Mouse (Mus musculus) retina, postnatal 1 day (tissue): ENCODE data around the gene Specc1.

Experiments used
- DNase-seq: peaks from one replicate; pipeline ENCODE4 v3.0.0-alpha.2; 2012

Gene Specc1

DNA sequence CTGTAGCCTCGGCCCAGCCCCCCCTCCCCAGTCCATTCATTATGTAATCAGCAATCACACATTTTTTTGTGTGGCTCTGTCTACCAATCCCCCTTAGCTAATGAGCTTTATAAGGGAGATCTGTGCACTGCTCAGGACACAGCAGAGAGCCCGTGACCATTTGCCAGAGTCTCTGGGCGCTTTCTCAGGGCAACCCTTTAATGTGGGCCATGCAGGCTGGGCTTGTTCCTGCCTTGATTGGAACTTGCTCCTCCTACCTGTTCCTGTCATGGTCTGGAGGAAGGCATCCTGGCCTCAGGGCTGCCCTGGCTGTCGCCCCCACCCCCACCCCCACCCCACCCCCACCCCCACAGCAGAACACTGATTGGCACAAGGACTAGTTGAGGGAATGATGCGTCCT is 302.7 kb downstream of the Specc1 start:
- peak; percentile 49 for DNase-seq

DNA sequence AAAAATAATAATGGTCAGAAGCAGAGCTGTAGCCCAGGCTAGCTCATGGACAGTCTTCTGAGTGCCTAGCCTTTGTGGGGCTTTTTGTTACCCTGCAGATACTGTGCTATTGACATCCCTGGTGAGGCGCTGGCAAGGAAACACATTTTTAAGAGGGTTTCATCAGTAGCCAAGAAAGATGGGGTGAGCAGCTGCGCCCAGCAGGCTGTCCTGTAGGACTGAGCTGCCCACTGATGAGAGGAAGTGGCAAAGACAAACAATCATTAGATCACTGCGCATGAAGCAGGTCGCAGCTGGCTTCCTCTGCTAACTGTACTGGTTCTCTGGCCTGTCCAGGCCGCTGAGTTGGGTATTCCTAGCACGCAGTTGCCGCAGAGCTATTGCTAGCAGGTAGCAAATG is 307.0 kb downstream of the Specc1 start:
- DNase-seq: no peak

DNA sequence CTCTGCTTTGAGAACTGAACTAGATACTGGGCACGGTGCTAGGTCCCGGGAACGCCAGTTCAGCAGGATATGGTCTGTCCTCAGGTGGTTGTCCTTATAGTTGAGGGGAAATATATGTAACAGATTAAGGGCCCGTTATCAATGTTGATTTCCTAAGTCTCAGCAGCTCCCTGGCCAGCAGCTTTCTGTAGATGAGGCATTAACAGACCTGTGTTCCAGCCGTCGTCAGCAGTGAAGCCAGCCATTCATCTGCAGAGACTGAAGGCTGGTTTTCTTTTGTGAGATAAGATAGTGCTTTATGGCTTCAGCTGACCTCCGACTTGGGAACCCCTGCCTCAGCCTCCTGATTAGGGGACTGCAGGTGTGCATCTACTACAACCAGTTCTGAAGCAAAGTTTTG is 307.5 kb downstream of the Specc1 start:
- no peak for DNase-seq

DNA sequence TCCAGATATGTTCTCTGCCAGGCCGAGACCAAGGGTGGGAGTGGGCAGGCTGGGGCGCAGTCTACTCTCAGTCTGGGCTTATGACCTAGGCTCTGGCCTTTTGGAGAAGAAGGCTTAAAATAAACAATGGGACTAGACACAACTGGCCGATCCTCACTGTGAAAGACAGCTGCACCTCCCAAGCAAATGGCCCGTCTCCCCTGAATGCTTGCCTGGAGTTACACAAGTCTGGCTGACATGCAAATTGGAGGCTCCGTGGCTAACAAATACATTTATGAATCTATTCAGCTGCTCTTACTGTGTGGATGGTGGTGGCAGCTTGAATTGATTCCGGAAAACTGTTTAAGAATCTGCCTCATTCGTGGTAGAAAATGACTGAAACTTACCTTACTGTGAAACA is 309.1 kb downstream of the Specc1 start:
- no peak for DNase-seq

DNA sequence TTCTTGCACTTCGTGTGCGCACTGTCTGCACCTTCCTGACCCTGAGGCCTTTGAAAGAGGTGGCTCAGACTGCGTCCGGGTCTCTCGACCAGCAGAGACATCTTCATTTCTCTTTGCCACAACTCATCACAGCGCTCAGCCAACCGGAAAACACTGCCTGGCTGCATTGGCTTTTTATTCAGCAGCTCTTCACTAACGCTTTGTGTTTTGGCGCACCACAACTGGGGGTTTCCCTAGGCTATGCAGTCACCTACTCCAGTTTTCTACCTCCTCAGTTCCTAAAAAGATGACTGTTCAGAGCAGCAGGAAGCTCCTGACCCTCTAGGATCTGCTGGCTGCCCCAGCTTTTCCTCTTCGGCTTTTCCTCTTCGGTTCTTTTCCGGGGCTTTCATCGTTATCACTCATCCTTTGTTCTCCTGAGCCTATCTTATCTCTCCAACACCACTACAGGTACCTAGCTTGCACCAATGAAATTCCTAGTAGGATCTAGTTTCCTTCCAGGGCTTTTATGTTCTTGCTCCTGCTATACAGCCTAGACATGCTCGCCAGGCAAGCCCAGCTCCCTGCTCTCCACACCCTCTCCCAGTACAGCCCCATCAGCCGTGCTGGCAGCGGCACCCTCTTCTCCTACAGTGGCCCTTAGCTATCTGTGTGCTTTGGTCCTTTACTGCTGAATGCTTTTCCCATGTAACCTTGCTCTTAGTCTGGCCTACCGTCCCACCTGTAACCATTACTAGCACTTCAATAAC is 310.1 kb downstream of the Specc1 start:
- DNase-seq: peak; percentile 57

DNA sequence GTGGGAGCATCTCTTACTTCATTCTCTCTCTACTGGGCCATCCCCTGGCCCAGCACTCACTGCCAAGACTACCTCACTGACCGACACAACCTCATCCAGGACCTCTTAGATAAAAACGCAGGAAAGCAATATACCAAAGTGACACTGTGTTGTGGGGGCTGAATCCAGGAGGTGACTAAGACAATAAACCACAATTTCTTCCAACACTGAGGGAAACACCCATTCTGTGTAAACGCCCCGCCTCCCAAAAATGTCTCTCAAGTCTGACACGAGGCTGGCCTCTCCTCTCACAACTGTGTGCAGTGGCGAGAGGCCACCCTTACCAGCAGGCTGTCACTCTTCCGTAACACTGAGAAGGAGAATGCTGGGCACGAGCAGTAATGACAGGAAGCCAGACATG is 311.8 kb downstream of the Specc1 start:
- no peak for DNase-seq

DNA sequence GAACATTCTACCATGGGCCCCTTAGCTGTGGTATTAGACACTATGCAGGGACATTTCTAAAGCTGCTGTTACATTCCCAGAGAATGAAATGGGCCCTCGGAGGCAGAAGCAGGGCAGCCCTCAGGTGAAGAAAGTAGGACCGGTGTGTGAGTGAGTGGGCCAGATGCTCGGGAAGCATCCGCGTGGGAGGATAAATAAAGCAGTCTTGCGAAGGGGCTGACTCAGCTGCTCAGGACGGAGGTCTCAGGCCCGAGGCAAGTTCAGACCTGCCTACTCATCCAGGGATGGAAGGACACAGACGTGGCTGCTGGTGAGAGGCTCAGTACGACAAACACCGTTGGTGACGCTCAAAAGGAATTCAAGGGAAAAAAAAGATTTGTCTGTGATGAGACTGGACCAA is 312.5 kb downstream of the Specc1 start:
- peak; percentile 21 for DNase-seq

DNA sequence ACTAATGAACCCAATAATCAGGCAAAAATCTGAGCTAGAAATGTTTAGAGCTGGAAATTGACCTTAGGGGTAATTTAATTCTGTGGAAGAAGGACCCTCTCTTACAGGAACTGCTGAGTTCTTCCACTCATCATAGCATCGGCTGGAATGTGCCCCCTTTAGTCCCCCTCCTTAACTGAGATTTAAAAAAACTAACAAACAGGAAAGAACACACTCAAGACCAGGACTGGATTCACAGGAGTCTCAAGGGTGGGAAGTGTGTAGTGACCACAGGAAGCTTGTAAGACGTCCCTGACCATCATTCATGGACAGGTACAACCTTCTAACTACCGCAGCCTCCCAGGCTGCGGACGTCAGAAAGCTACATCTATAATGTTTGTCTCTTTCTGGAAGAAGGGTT is 314.3 kb downstream of the Specc1 start:
- no peak for DNase-seq
